Mouse (Mus musculus) forebrain, postnatal 0 days (tissue): ENCODE data around the gene Hist1h2bq. TPM values are rescaled to one million over a fixed set of nuclear protein-coding genes. Genes with fewer than 3 reads are reported as not detected.
"Not testable (repeated sequence)": the region's sequence is repeated elsewhere in the genome, so short reads cannot be mapped to it uniquely, and the experiment has no call there.

Source experiments
- ATAC-seq: fragments of 200-750 bp; cut with Nextera tagmentation; 2 replicates; pipeline ENCODE4 v1.8.0; 2017; ENCODE audit warnings: mild to moderate bottlenecking, moderate library complexity
- DNase-seq: peaks from one replicate; pipeline ENCODE4 v3.0.0-alpha.2; 2015
- H3K27ac ChIP-seq: fragments of 300-500 bp; sonication (generic); 2 replicates; pipeline ENCODE4 v1.5.1; 2014; ENCODE audit warnings: low read depth, mild to moderate bottlenecking, antibody characterized with exemption, low read length, moderate library complexity, mixed read lengths
- H3K27me3 ChIP-seq: fragments of 300-500 bp; sonication (generic); 2 replicates; pipeline ENCODE4 v1.6.1; 2014; ENCODE audit warnings: mild to moderate bottlenecking, low read length, mixed read lengths; ENCODE audit not compliant: insufficient read depth
- H3K36me3 ChIP-seq: fragments of 300-500 bp; sonication (generic); 2 replicates; pipeline ENCODE4 v1.6.1; 2014; ENCODE audit warnings: mild to moderate bottlenecking, moderate library complexity; ENCODE audit not compliant: insufficient read depth
- H3K4me1 ChIP-seq: fragments of 300-500 bp; sonication (generic); 2 replicates; pipeline ENCODE4 v1.6.1; 2014; ENCODE audit warnings: antibody characterized with exemption; ENCODE audit not compliant: insufficient read depth
- H3K4me2 ChIP-seq: fragments of 300-500 bp; sonication (generic); 2 replicates; pipeline ENCODE4 v1.6.1; 2014; ENCODE audit warnings: low read depth, mild to moderate bottlenecking, moderate library complexity
- H3K4me3 ChIP-seq: fragments of 300-500 bp; sonication (generic); 2 replicates; pipeline ENCODE4 v1.5.1; 2014; ENCODE audit warnings: low read depth, low read length, mixed read lengths
- H3K9ac ChIP-seq: fragments of 300-500 bp; sonication (generic); 2 replicates; pipeline ENCODE4 v1.6.1; 2014; ENCODE audit warnings: mild to moderate bottlenecking
- H3K9me3 ChIP-seq: fragments of 300-500 bp; sonication (generic); 2 replicates; pipeline ENCODE4 v1.6.1; 2016; ENCODE audit warnings: low read length
- CTCF ChIP-seq: sonication (generic); IDR thresholded peaks from 2 replicates; pipeline ENCODE4 v1.5.1; 2016; ENCODE audit warnings: antibody characterized with exemption, control low read depth, low read depth
- WGBS: fragments of 180-500 bp; shearing (Covaris S2); extraction: QIAGEN DNeasy Blood & Tissue Kit; methylation state at CpG from one replicate; pipeline ENCODE4 v1.1.7; 2014; 5-methylcytosine and 5-hydroxymethylcytosine counted together
- polyA plus RNA-seq: library from polyadenylated mRNA; unstranded; fragments of >200 nt; fragmentation: Nextera tagmentation; extraction: Ambion mirVana; gene quantifications from 2 replicates; pipeline ENCODE4 v1.2.1, GENCODE M21; 2015
- total RNA-seq: library from RNA; depleted of rRNA; stranded (reverse); fragments of >200 nt; gene quantifications from 2 replicates; pipeline ENCODE4 v1.2.3, GENCODE M21; 2014

Gene Hist1h2bq
- total and polyA plus RNA-seq, 2 experiments from 2014 or later = 4.6 to 268 TPM

DNA sequence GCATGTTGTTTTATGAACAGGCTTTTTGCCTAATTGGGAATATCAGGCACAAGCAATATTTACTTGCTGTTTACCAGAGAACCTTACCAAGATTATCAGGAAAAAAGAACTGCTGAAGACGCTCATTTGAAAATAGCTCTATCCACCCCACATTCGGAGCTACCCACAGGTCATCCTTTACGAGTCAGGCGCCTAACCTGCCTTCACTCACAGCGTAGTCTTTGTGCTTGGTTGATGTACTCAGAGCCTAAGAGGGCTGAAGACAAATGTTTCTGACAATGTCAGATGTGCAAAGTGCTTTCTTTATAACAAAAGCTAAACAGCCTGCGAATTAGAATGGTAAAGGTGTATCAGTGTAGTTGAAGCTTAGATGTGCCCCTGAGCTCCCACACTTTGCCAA, 25.7 kb downstream of the Hist1h2bq start:
- ATAC-seq (no peak), DNase-seq (no peak)
- peaks cover 29% of the 10 kb centered on the region for H3K4me1 ChIP-seq
- H3K9me3 ChIP-seq = no peaks in the 10 kb centered on the region
- H3K36me3 ChIP-seq = no peaks in the 10 kb centered on the region
- H3K9ac ChIP-seq = no peak overlapping the region
- no peak overlapping the region for H3K27ac ChIP-seq
- no peak for TF ChIP-seq CTCF
- H3K4me2 ChIP-seq = no peak overlapping the region; the same call in 1 of the 2 replicates
- no peaks in the 10 kb centered on the region for H3K27me3 ChIP-seq
- WGBS = 21% methylated on average over 6 of the region's 6 CpGs
- no peak overlapping the region for H3K4me3 ChIP-seq

DNA sequence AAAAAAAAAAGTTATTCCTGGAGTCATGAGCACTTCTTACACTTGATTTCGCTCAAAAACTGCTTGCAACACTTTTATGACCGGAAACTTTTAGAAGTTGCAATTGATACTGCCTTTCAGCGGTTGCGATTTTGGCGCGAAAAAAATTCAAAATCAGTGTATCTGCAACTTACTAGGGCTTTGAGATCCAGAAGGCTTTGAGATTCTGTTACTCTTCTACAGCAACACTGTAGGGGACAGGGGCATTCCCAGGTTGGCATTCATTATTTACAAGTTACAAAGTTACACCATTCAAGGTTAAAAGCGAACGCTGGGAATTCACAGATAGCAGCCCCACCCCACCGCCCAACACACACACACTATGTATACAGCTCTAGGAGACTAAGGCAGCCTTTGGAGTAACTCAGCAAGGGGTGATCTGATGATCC, 26.2 kb downstream of the Hist1h2bq start:
- Histone ChIP-seq H3K36me3 (no peaks in the 10 kb centered on the region), H3K27ac (no peak overlapping the region), H3K4me3 (peak overlapping the region; percentile 39), H3K27me3 (no peaks in the 10 kb centered on the region), H3K9me3 (no peaks in the 10 kb centered on the region), H3K4me2 (peak overlapping the region; percentile 76), H3K4me1 (peaks cover 29% of the 10 kb centered on the region), H3K9ac (no peak overlapping the region)
- ATAC-seq = no peak
- peak; percentile 61 for DNase-seq
- 2% methylated on average over 9 of the region's 9 CpGs for WGBS
- TF ChIP-seq CTCF = no peak

DNA sequence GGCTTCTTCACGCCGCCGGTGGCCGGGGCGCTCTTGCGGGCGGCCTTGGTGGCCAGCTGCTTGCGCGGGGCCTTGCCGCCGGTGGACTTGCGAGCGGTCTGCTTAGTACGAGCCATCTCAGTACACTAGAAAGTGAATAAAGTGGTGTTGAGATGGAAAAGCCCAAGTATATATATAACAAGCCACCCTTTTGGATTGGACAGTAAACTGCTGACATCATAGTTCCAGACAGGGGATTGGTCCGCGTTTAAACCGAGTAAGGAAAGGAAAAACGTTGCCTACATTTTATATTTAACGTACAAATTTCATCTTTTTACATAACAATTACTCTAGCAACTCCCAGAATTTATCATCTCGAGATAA, 26.8 kb downstream of the Hist1h2bq start, which contains the start of gene Hist1h3i:
Hist1h3i (minus strand) TSS at position 116 of the 363 bp plus-strand sequence.
- no peak for TF ChIP-seq CTCF
- Histone ChIP-seq H3K4me3 (peak within 1 kb of the TSS; percentile 39), H3K27me3 (no peaks in the 10 kb centered on the region), H3K9me3 (no peaks in the 10 kb centered on the region), H3K27ac (peak within 1 kb of the TSS; percentile 60), H3K4me2 (peak within 1 kb of the TSS; percentile 76), H3K36me3 (no peaks in the 10 kb centered on the region), H3K4me1 (peaks cover 29% of the 10 kb centered on the region), H3K9ac (peak within 1 kb of the TSS; percentile 57)
- ATAC-seq (peak; percentile 75), DNase-seq (peak; percentile 89)
- 1% methylated on average over 13 of the region's 20 CpGs for WGBS

DNA sequence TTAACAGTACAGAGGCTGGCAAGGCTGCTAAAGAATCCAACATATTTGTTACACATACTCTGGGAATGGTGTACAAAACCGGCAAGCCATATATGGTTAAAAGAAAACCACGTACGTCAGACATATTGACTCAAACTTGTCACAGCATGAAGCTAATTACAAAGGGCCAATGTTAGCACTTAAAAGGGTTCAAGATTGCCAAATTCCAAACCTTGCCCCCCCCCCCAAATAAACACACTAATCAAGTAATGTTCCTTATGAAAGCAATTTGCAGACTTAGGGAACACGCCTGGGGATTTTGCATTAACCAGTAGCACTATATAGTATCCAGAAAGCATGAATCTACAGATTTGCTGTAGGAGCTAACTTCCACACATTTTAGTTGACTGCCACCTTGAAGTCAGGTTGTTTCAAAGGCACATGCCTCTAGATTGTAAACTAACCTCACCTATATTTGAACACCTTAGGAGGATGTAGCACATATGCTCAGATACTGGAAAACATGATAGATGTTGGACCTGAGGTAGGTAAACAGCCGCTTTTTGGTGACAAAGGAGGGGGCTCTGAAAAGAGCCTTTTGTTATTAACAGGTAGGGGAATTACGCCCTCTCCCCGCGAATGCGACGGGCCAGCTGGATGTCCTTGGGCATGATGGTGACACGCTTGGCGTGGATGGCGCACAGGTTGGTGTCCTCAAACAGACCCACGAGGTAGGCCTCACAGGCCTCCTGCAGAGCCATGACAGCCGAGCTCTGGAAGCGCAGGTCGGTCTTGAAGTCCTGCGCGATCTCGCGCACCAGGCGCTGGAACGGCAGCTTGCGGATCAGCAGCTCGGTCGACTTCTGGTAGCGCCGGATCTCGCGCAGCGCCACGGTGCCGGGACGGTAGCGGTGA, 27.4 kb downstream of the Hist1h2bq start:
- under 1% methylated on average over 12 of the region's 35 CpGs for WGBS
- H3K9ac ChIP-seq = peak overlapping the region; percentile 57
- DNase-seq = peak; percentile 30
- H3K4me3 ChIP-seq = peak overlapping the region; percentile 39
- peak overlapping the region; percentile 60 for H3K27ac ChIP-seq
- H3K9me3 ChIP-seq, H3K36me3 ChIP-seq, H3K27me3 ChIP-seq: not testable (repeated sequence)
- peak overlapping the region; percentile 76 for H3K4me2 ChIP-seq
- peaks cover 29% of the 10 kb centered on the region for H3K4me1 ChIP-seq
- peak; percentile 3; the same call in 1 of the 2 replicates for ATAC-seq

DNA sequence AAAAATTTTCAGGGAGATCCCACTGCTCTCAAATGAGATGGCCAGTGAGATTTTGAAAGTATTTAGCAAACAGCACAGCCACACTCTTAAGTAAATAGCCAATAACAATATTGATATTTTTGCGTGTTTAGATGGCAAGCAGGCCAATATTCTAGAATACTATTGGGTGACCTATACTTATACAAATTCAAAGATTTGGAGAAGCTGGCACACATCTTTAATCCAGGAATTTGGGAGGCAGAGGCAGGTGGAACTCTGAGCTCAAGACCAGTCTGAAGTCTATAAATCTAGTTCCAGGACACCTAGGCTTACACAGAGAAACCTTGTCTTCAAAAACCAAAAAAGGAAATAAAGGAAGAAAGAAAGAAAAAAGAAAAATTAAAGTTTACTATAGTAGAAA, 28.4 kb downstream of the Hist1h2bq start:
- no peak for ATAC-seq
- Histone ChIP-seq H3K9ac (no peak overlapping the region), H3K4me2 (no peak overlapping the region), H3K36me3 (no peaks in the 10 kb centered on the region), H3K4me1 (peaks cover 29% of the 10 kb centered on the region), H3K4me3 (no peak overlapping the region), H3K27ac (no peak overlapping the region), H3K9me3 (no peaks in the 10 kb centered on the region), H3K27me3 (no peaks in the 10 kb centered on the region)
- 93% methylated on average over 1 of the region's 1 CpGs for WGBS
- no peak for TF ChIP-seq CTCF
- no peak for DNase-seq

DNA sequence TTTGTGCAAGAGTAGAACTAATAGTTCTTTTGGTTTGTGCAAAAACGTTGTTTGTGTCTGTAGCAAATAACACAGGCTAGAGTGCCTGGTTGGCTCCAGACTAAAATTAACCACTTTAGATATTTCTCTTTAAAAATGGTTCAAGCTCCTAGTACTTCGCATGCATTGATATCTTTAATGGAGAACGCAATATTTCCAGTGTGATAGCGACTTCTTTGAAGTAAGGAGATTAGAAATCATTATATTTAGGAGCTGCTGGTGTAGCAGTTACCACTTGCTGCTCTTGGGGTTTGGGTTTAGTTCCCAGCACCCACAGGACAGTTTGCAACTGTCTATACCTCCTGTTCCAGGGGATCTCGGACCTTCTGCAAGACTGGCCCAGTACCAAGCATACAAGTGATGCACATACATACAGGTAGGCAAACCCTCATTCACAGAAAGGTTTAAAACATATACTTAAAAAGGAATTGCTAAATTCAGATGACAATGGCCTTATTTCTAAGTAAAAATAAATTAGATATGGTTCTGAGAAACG, 28.9 kb downstream of the Hist1h2bq start:
- Histone ChIP-seq H3K36me3 (no peaks in the 10 kb centered on the region), H3K4me1 (peaks cover 25% of the 10 kb centered on the region), H3K4me3 (no peak overlapping the region), H3K4me2 (peak overlapping the region; percentile 82), H3K9ac (no peak overlapping the region), H3K9me3 (no peaks in the 10 kb centered on the region), H3K27me3 (no peaks in the 10 kb centered on the region), H3K27ac (no peak overlapping the region)
- ATAC-seq (no peak), DNase-seq (no peak)
- 43% methylated on average over 6 of the region's 6 CpGs for WGBS
- TF ChIP-seq CTCF = no peak
